Comparison of ENCODE assay signal across 21 mouse cellular contexts in the genomic region with DNA sequence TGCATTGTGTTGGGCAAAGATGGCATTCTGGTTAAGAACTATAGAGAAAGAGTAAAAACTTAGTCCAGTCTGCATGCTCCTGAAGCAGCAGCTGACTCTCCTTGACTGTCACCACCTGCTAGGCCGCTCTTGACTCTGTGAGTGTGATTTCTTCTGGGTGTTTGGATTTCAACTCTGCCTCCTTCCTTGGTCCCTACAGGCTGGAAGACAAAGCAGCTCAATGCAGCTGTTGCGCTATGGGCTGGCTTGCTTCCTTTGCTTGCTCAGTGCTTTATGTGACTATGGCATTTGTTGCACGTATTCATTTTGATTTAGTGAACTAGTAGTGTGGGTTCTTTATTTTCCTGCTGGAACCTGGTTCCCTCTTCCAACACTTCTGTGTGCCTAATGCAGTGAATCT. TPM values are rescaled to one million over a fixed set of nuclear protein-coding genes. Genes with fewer than 3 reads are reported as not detected.
DNase-seq lines count a peak whose midpoint lies in the region; ATAC-seq and TF ChIP-seq lines count a peak whose summit lies in the region.
"Had no signal": no experiment of that assay in that cellular context is flagged by ENCODE, and none has a peak within 500 bp of the region (broad histone marks: within the 10 kb centered on the region; RNA-seq: fewer than 3 reads in every experiment).

No protein-coding gene starts in this region.

- no peaks in the 10 kb centered on the region for H3K4me1 ChIP-seq in cerebellum, adult 2 months (ENCODE audit: control insufficient read depth, insufficient read depth, low read length)
- no peaks in the 10 kb centered on the region for H3K4me1 ChIP-seq in lung, embryonic 16.5 days (replicated peaks; ENCODE audit: control insufficient read depth, insufficient read depth, low read length)
- H3K4me1 ChIP-seq in midbrain, embryonic 12.5 days: 0 out of 2 replicates have a peak, but pooled peaks cover 4% of the 10 kb centered on the region
- no peaks in the 10 kb centered on the region for H3K4me1 ChIP-seq in midbrain, postnatal 0 days (ENCODE audit: insufficient read depth, low read length)
- H3K4me1 ChIP-seq: forebrain, embryonic 15.5 days; heart, embryonic 13.5 days; hindbrain, embryonic 13.5 days had no signal

- H3K36me3 ChIP-seq in lung, embryonic 16.5 days (ENCODE audit: control insufficient read depth, insufficient read depth, low read length): no peaks in the 10 kb centered on the region
- H3K36me3 ChIP-seq in midbrain, embryonic 12.5 days: no peaks in the 10 kb centered on the region
- no peaks in the 10 kb centered on the region for H3K36me3 ChIP-seq in midbrain, postnatal 0 days (ENCODE audit: insufficient read depth, low read length)
- H3K36me3 ChIP-seq: forebrain, embryonic 15.5 days; G1E; heart, embryonic 13.5 days; hindbrain, embryonic 13.5 days had no signal

- WGBS in cerebellum, adult 2 months: 35% methylated on average over 3 of the region's 3 CpGs
- WGBS in lung, embryonic 16.5 days: 52% methylated on average over 3 of the region's 3 CpGs
- 75% methylated on average over 3 of the region's 3 CpGs for WGBS in midbrain, embryonic 12.5 days
- WGBS in midbrain, postnatal 0 days: 70% methylated on average over 3 of the region's 3 CpGs

- ATAC-seq in lung, embryonic 16.5 days (ENCODE audit: low read depth): peak; percentile 79
- no peak for ATAC-seq in midbrain, embryonic 12.5 days (ENCODE audit: low FRiP score, low read depth)
- no peak for ATAC-seq in midbrain, postnatal 0 days (ENCODE audit: low FRiP score)
- ATAC-seq: CD4-positive, CD25-positive, alpha-beta regulatory T cell, adult 4 months; forebrain, embryonic 15.5 days had no signal

- no peak overlapping the region for H3K4me3 ChIP-seq in cerebellum, adult 2 months (replicated peaks; ENCODE audit: insufficient read depth, low read depth, low read length)
- H3K4me3 ChIP-seq in left cerebral cortex, adult 2 months: no peak overlapping the region
- H3K4me3 ChIP-seq in lung, embryonic 16.5 days (ENCODE audit: low read length): no peak overlapping the region
- no peak overlapping the region for H3K4me3 ChIP-seq in midbrain, embryonic 12.5 days
- H3K4me3 ChIP-seq in midbrain, postnatal 0 days (ENCODE audit: low read depth, low read length): no peak overlapping the region
- H3K4me3 ChIP-seq: forebrain, embryonic 15.5 days; heart, embryonic 13.5 days; hindbrain, embryonic 13.5 days had no signal

- DNase-seq in cerebellum, adult 2 months: no peak
- no peak for DNase-seq in cerebellum, adult 8-10 months
- DNase-seq in left cerebral cortex, adult 2 months (ENCODE audit: extremely low spot score in 1 of 2, low spot score in 2 of 2): no peak
- no peak for DNase-seq in left cerebral cortex, postnatal 25 days (ENCODE audit: low spot score in 2 of 2)
- DNase-seq in lung, postnatal 36 days: no peak
- DNase-seq in midbrain, postnatal 0 days (ENCODE audit: low spot score): no peak
- DNase-seq: adrenal gland, adult 8-10 months; adrenal gland, postnatal 36 days; B cell, adult 2 months; cerebellum, adult 11 months; cerebellum, adult 9-11 months; cerebellum, postnatal 36 days; gastrocnemius, postnatal 36 days; heart, adult 11 months had no signal

- peak overlapping the region; percentile 59; the same call in 1 of the 2 replicates for H3K27ac ChIP-seq in cerebellum, adult 2 months (ENCODE audit: insufficient read depth, low read length)
- peak overlapping the region; percentile 28; the same call in 1 of the 2 replicates for H3K27ac ChIP-seq in left cerebral cortex, adult 2 months
- H3K27ac ChIP-seq in lung, embryonic 16.5 days (ENCODE audit: low read length): no peak overlapping the region
- 0 out of 2 replicates have a peak overlapping the region, but pooled peaks have one; percentile 30 for H3K27ac ChIP-seq in midbrain, embryonic 12.5 days (replicated peaks)
- no peak overlapping the region for H3K27ac ChIP-seq in midbrain, postnatal 0 days (ENCODE audit: low read depth, low read length)
- H3K27ac ChIP-seq: forebrain, embryonic 15.5 days; heart, embryonic 13.5 days; hindbrain, embryonic 13.5 days had no signal

- H3K9me3 ChIP-seq in lung, embryonic 16.5 days (ENCODE audit: control insufficient read depth, low read length): no peaks in the 10 kb centered on the region
- no peaks in the 10 kb centered on the region for H3K9me3 ChIP-seq in midbrain, embryonic 12.5 days
- no peaks in the 10 kb centered on the region for H3K9me3 ChIP-seq in midbrain, postnatal 0 days (ENCODE audit: low read length)
- H3K9me3 ChIP-seq: forebrain, embryonic 15.5 days; heart, embryonic 13.5 days; hindbrain, embryonic 13.5 days had no signal

- no peak for TF ChIP-seq CTCF in cerebellum, adult 2 months (IDR thresholded peaks at IDR 0.05; ENCODE audit: borderline replicate concordance, insufficient read depth, low read depth, low read length)
- TF ChIP-seq CTCF in left cerebral cortex, adult 2 months (IDR thresholded peaks at IDR 0.05): no peak
- no peak for TF ChIP-seq CTCF in midbrain, postnatal 0 days (IDR thresholded peaks at IDR 0.05)

- intact Hi-C loops in left cerebral cortex, adult 2 months (cut with DNase I): no loop called here
- intact Hi-C loops in left cerebral cortex, postnatal 25 days (cut with DNase I): no loop called here

- no peak overlapping the region for H3K9ac ChIP-seq in lung, embryonic 16.5 days (ENCODE audit: low read length)
- H3K9ac ChIP-seq in midbrain, embryonic 12.5 days (replicated peaks): no peak overlapping the region
- H3K9ac ChIP-seq in midbrain, postnatal 0 days (replicated peaks; ENCODE audit: low read length, poor library complexity, severe bottlenecking): no peak overlapping the region
- H3K9ac ChIP-seq: forebrain, embryonic 15.5 days; heart, embryonic 13.5 days; hindbrain, embryonic 13.5 days had no signal

- no peaks in the 10 kb centered on the region for H3K27me3 ChIP-seq in cerebellum, adult 2 months (ENCODE audit: control insufficient read depth, insufficient read depth, low read length)
- H3K27me3 ChIP-seq in lung, embryonic 16.5 days (ENCODE audit: control insufficient read depth, insufficient read depth, low read depth, low read length): no peaks in the 10 kb centered on the region
- no peaks in the 10 kb centered on the region for H3K27me3 ChIP-seq in midbrain, embryonic 12.5 days
- H3K27me3 ChIP-seq in midbrain, postnatal 0 days (ENCODE audit: insufficient read depth, low read length): no peaks in the 10 kb centered on the region
- H3K27me3 ChIP-seq: forebrain, embryonic 15.5 days; heart, embryonic 13.5 days; hindbrain, embryonic 13.5 days had no signal

- H3K4me2 ChIP-seq in lung, embryonic 16.5 days (ENCODE audit: low read depth, low read length): no peak overlapping the region
- no peak overlapping the region for H3K4me2 ChIP-seq in midbrain, embryonic 12.5 days (replicated peaks)
- no peak overlapping the region for H3K4me2 ChIP-seq in midbrain, postnatal 0 days (ENCODE audit: low read depth, low read length, poor library complexity, severe bottlenecking)
- H3K4me2 ChIP-seq: forebrain, embryonic 15.5 days; heart, embryonic 13.5 days; hindbrain, embryonic 13.5 days had no signal

- no peak for TF ChIP-seq POLR2A in cerebellum, adult 2 months (IDR thresholded peaks at IDR 0.05; ENCODE audit: borderline replicate concordance, insufficient read depth, low read length)

RNA-seq across cellular contexts. Expression of a gene that starts 43.7 kb away (rescaled TPM):
- 22.4 and 27.1 TPM in 2 replicates for polyA plus RNA-seq in cerebellum, adult 2 months (2012; rRNA removed)
- total RNA-seq in left cerebral cortex, adult 2 months (2021): 10 to 100 TPM; 22.5 to 28.2 TPM
- 10 to 100 TPM; 24.4 to 38.7 TPM for total RNA-seq in left cerebral cortex, postnatal 25 days (2021)
- 4.5 and 4.8 TPM in 2 replicates for polyA plus RNA-seq in lung, embryonic 16.5 days (2015; fragmentation: Nextera tagmentation; extraction: Ambion mirVana)
- polyA plus RNA-seq in midbrain, embryonic 12.5 days (2016; fragmentation: Nextera tagmentation; extraction: Ambion mirVana): 2.7 and 2.9 TPM in 2 replicates
- total RNA-seq in midbrain, postnatal 0 days (2014; rRNA removed): 10.6 and 12.8 TPM in 2 replicates
- polyA plus RNA-seq in midbrain, postnatal 0 days (2015; fragmentation: Nextera tagmentation; extraction: Ambion mirVana): 2.2 and 3.0 TPM in 2 replicates
- polyA plus RNA-seq: G1E had no signal

Comparison
In these comparisons a context has a peak if more than half of its experiments do, and no peak if none do; other contexts are left out.
1. H3K27ac ChIP-seq: peak in cerebellum, adult 2 months (single experiment), left cerebral cortex, adult 2 months (single experiment) and midbrain, embryonic 12.5 days (single experiment); none in lung, embryonic 16.5 days (single experiment) and midbrain, postnatal 0 days (single experiment).